Mouse (Mus musculus) ES-E14 (cell line): Measurements from ENCODE around the gene Bcl2l1.

Experiments
- CHD2 ChIP-seq: IDR thresholded peaks from 2 replicates; pipeline ENCODE4 v1.6.1; 2014; ENCODE audit warnings: mild to moderate bottlenecking, low read depth, low read length, inconsistent platforms
- MAFK ChIP-seq: IDR thresholded peaks from 2 replicates; pipeline ENCODE4 v1.6.1; 2014; ENCODE audit warnings: mild to moderate bottlenecking, low read depth, low read length, inconsistent platforms; ENCODE audit not compliant: insufficient read depth

DNA sequence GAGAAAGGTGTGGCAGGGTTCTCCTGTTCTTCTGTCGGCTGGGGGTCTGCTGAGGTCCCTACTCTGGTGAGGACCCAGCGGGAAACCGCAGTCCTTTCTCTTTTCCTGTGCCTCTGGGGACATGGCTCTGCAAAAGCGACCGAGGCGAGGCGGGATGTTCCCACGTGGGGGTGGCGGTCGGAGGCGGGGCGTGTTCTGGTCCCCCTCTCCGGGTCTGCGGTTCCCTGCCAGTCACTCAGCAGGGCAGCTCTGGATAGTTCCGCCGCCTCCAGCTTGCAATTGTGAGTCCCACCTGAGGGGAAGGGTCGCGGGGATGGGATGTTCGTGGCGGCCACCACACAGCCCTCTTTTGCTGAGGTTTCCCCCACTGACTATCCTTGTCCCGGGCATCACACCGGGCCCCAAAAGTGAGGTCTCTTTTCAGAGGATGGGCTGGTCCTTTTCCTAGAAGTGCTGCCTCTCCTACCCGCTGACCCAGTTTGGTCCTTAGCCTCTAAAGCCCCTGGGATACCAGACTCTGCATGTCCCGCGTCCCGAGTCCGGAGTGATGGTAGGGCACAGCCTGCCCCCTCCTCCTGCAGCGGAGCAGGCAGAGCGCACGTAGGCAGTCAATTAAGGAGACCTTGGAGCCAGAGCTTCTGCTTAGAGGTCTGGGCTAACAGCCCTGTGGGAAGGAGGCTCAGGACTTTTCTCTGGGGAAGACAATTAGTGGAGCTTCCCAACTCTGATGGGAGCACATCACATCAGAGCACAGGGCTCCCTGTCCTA is 77.4 kb downstream of the Bcl2l1 start, which contains the start of gene Cox4i2:
- TF ChIP-seq MAFK: no peak
- no peak for TF ChIP-seq CHD2
